Mouse (Mus musculus) MEL (cell line): ENCODE measurements around the gene Sptssa. TPM values are rescaled to one million over a fixed set of nuclear protein-coding genes. Genes with fewer than 3 reads are reported as not detected.
A peak's percentile ranks its signal among the peaks of the same experiment; 100 is the strongest.

Experiments
- DNase-seq: peaks from one replicate; pipeline ENCODE4 v3.0.0; 2011; ENCODE audit warnings: low read depth, low spot score
- H3K27ac ChIP-seq: 2 replicates; pipeline ENCODE4 v1.5.1; 2012; ENCODE audit warnings: low read depth, mild to moderate bottlenecking, control low read depth, low read length, moderate library complexity; ENCODE audit not compliant: control insufficient read depth
- H3K27me3 ChIP-seq, 2 experiments: fragments of 150-350 bp in 1 of 2; sonication (generic) in 1 of 2; 2 replicates each; pipeline ENCODE4 v1.6.1; 2012; ENCODE audit warnings: low read length in 2 of 2, mild to moderate bottlenecking in 2 of 2, improper control_type of control experiment in 1 of 2, moderate library complexity in 1 of 2; ENCODE audit not compliant: insufficient read depth in 2 of 2, control insufficient read depth in 1 of 2
- H3K36me3 ChIP-seq, 2 experiments: 2 replicates each; pipeline ENCODE4 v1.6.1; 2012 to 2014; ENCODE audit warnings: low read length in 2 of 2, improper control_type of control experiment in 1 of 2, inconsistent platforms in 1 of 2, mild to moderate bottlenecking in 1 of 2; ENCODE audit not compliant: insufficient read depth in 2 of 2, control insufficient read depth in 1 of 2
- H3K4me1 ChIP-seq, 2 experiments: fragments of 150-350 bp in 1 of 2; sonication (generic) in 1 of 2; 2 replicates each; pipeline ENCODE4 v1.6.1; 2012; ENCODE audit warnings: low read length in 2 of 2, improper control_type of control experiment in 1 of 2, mild to moderate bottlenecking in 1 of 2; ENCODE audit not compliant: insufficient read depth in 2 of 2, control insufficient read depth in 1 of 2
- H3K4me3 ChIP-seq, 2 experiments: fragments of 150-350 bp in 1 of 2; sonication (generic) in 1 of 2; 2 replicates each; pipeline ENCODE4 v1.5.1; 2012; ENCODE audit warnings: low read depth in 2 of 2, low read length in 2 of 2, mild to moderate bottlenecking in 2 of 2, moderate library complexity in 2 of 2, control low read depth in 1 of 2, improper control_type of control experiment in 1 of 2; ENCODE audit not compliant: control insufficient read depth in 1 of 2, insufficient read depth in 1 of 2
- H3K79me2 ChIP-seq: 2 replicates; pipeline ENCODE4 v1.6.1; 2012; ENCODE audit warnings: mild to moderate bottlenecking, low read length, moderate library complexity; ENCODE audit not compliant: control insufficient read depth, poor library complexity, insufficient read depth
- H3K9ac ChIP-seq: 2 replicates; pipeline ENCODE4 v1.6.1; 2012; ENCODE audit warnings: low read depth, mild to moderate bottlenecking, control low read depth, low read length, moderate library complexity; ENCODE audit not compliant: control insufficient read depth, poor library complexity, severe bottlenecking
- H3K9me3 ChIP-seq: fragments of 150-350 bp; sonication (generic); replicated peaks from 2 replicates; pipeline ENCODE4 v1.6.1; 2012; ENCODE audit warnings: mild to moderate bottlenecking, low read length, improper control_type of control experiment, moderate library complexity; ENCODE audit not compliant: insufficient read depth
- ELF1 ChIP-seq: IDR thresholded peaks from 2 replicates; pipeline ENCODE4 v1.6.1; 2014; ENCODE audit warnings: low read depth, mild to moderate bottlenecking, inconsistent platforms, low read length, improper control_type of control experiment, moderate library complexity
- ETS1 ChIP-seq: IDR thresholded peaks from 2 replicates; pipeline ENCODE4 v1.6.1; 2012; ENCODE audit warnings: low read depth, mild to moderate bottlenecking, inconsistent platforms, low read length, improper control_type of control experiment, moderate library complexity
- GATA1 ChIP-seq: IDR thresholded peaks from 2 replicates; pipeline ENCODE4 v1.6.1; 2011; ENCODE audit warnings: low read depth, low read length, improper control_type of control experiment
- HCFC1 ChIP-seq: IDR thresholded peaks from 2 replicates; pipeline ENCODE4 v1.6.1; 2012; ENCODE audit warnings: low read depth, mild to moderate bottlenecking, inconsistent platforms, low read length, improper control_type of control experiment, moderate library complexity
- MAFK ChIP-seq: IDR thresholded peaks from 2 replicates; pipeline ENCODE4 v1.6.1; 2011; ENCODE audit warnings: low read depth, mild to moderate bottlenecking, low read length, improper control_type of control experiment, borderline replicate concordance
- MAX ChIP-seq: IDR thresholded peaks from 2 replicates; pipeline ENCODE4 v1.6.1; 2011; ENCODE audit warnings: low read length, improper control_type of control experiment
- MYB ChIP-seq: IDR thresholded peaks from 2 replicates; pipeline ENCODE4 v1.6.1; 2011; ENCODE audit warnings: mild to moderate bottlenecking, low read depth, low read length, improper control_type of control experiment
- NELFE ChIP-seq: IDR thresholded peaks from 2 replicates; pipeline ENCODE4 v1.6.1; 2011; ENCODE audit warnings: low read depth, low read length, improper control_type of control experiment
- POLR2A ChIP-seq, 2 experiments: IDR thresholded peaks; 2 replicates each; pipeline ENCODE4 v1.6.1; 2011 to 2012; ENCODE audit warnings: low read length in 2 of 2, mild to moderate bottlenecking in 2 of 2, control low read depth in 1 of 2, improper control_type of control experiment in 1 of 2, low read depth in 1 of 2, moderate library complexity in 1 of 2; ENCODE audit not compliant: control insufficient read depth in 1 of 2, insufficient read depth in 1 of 2, poor library complexity in 1 of 2
- POLR2AphosphoS2 ChIP-seq: IDR thresholded peaks from 2 replicates; pipeline ENCODE4 v1.6.1; 2011; ENCODE audit warnings: low read length, improper control_type of control experiment
- POLR2AphosphoS5 ChIP-seq: IDR thresholded peaks from 2 replicates; pipeline ENCODE4 v1.6.1; 2012; ENCODE audit warnings: low read depth, borderline replicate concordance, mild to moderate bottlenecking, inconsistent platforms, low read length, moderate library complexity, mixed read lengths
- SIN3A ChIP-seq: IDR thresholded peaks from 2 replicates; pipeline ENCODE4 v1.6.1; 2012; ENCODE audit warnings: low read length, improper control_type of control experiment, inconsistent platforms
- SMC3 ChIP-seq: IDR thresholded peaks from 2 replicates; pipeline ENCODE4 v1.6.1; 2011; ENCODE audit warnings: low read depth, low read length, improper control_type of control experiment
- TAL1 ChIP-seq: IDR thresholded peaks from 2 replicates; pipeline ENCODE4 v1.6.1; 2012; ENCODE audit warnings: mild to moderate bottlenecking, inconsistent platforms, low read length, moderate library complexity, mixed read lengths
- TBP ChIP-seq: IDR thresholded peaks from 2 replicates; pipeline ENCODE4 v1.8.0; 2011; ENCODE audit warnings: low read depth, low read length, improper control_type of control experiment
- UBTF ChIP-seq: IDR thresholded peaks from 2 replicates; pipeline ENCODE4 v1.6.1; 2012; ENCODE audit warnings: low read depth, mild to moderate bottlenecking, inconsistent platforms, low read length, improper control_type of control experiment, moderate library complexity, borderline replicate concordance; ENCODE audit not compliant: insufficient read depth
- USF2 ChIP-seq, 2 experiments: IDR thresholded peaks; 2 replicates each; pipeline ENCODE4 v1.6.1; 2011 to 2012; ENCODE audit warnings: improper control_type of control experiment in 2 of 2, low read length in 2 of 2, borderline replicate concordance in 1 of 2, inconsistent platforms in 1 of 2, low read depth in 1 of 2, mild to moderate bottlenecking in 1 of 2; ENCODE audit not compliant: insufficient read depth in 1 of 2
- ZMIZ1 ChIP-seq: IDR thresholded peaks from 2 replicates; pipeline ENCODE4 v1.6.1; 2012; ENCODE audit warnings: low read depth, mild to moderate bottlenecking, inconsistent platforms, low read length, improper control_type of control experiment, moderate library complexity
- ZNF384 ChIP-seq: IDR thresholded peaks from 2 replicates; pipeline ENCODE4 v1.6.1; 2012; ENCODE audit warnings: low read depth, mild to moderate bottlenecking, inconsistent platforms, low read length, improper control_type of control experiment
- polyA plus RNA-seq, 2 experiments: library from polyadenylated mRNA; stranded (reverse) in 1 of 2; unstranded in 1 of 2; fragments of >175 nt in 1 of 2; fragments of >200 nt in 1 of 2; gene quantifications; 2 replicates each; pipeline versions ENCODE4 v1.2.1 to v1.2.4; 2012; ENCODE audit warnings: low replicate concordance in 2 of 2, low read depth in 1 of 2; ENCODE audit not compliant: insufficient read length in 2 of 2, insufficient read depth in 1 of 2, missing spikeins in 1 of 2
- total RNA-seq: library from RNA; depleted of rRNA; stranded (reverse); fragments of 300-350 nt; gene quantifications from 2 replicates; pipeline ENCODE4 v1.2.3, GENCODE M21; 2012

The Sptssa gene
- total and polyA plus RNA-seq, 3 experiments = 58.1 to 166 TPM; not detected in 1

- peaks cover 9% of the 10 kb centered on the region for H3K79me2 ChIP-seq
- H3K27ac ChIP-seq = 0 out of 2 replicates have a peak overlapping the region, but pooled peaks have one; percentile 3
- TF ChIP-seq HCFC1 = peak; percentile 71
- TF ChIP-seq ETS1 = peak; percentile 91
- no peak for TF ChIP-seq SMC3
- no peak for TF ChIP-seq UBTF
- TF ChIP-seq TAL1 = no peak
- TF ChIP-seq MAFK = peak; percentile 26; the same call in 1 of the 2 replicates
- no peak for TF ChIP-seq GATA1
- TF ChIP-seq NELFE = peak; percentile 65; the same call in 1 of the 2 replicates
- TF ChIP-seq POLR2AphosphoS2 = peak; percentile 100
- TF ChIP-seq MAX = no peak
- peak; percentile 99 for TF ChIP-seq ZMIZ1
- no peak for TF ChIP-seq USF2 (IDR thresholded peaks at IDR 0.05; ENCODE audit: borderline replicate concordance in 1 of 2, insufficient read depth in 1 of 2, low read depth in 1 of 2, low read length in 2 of 2)
- peak; percentile 68 for TF ChIP-seq ZNF384
- TF ChIP-seq MYB = peak; percentile 71
- TF ChIP-seq POLR2A (IDR thresholded peaks at IDR 0.05; ENCODE audit: control insufficient read depth in 1 of 2, insufficient read depth in 1 of 2, low read depth in 1 of 2, low read length in 2 of 2, poor library complexity in 1 of 2) = peak; percentile 93 to 99
- peak; percentile 97 for TF ChIP-seq TBP
- peak; percentile 96 for TF ChIP-seq POLR2AphosphoS5
- TF ChIP-seq SIN3A = peak; percentile 60
- TF ChIP-seq ELF1 = no peak
- no peak overlapping the region for H3K4me3 ChIP-seq
- H3K9me3 ChIP-seq = no peaks in the 10 kb centered on the region
- peak; percentile 95 for DNase-seq
- H3K9ac ChIP-seq = no peak overlapping the region
- H3K4me1 ChIP-seq = peaks cover 3 to 13% of the 10 kb centered on the region in 2 experiments; a peak in 3 of 4 replicates
- H3K27me3 ChIP-seq = no peaks in the 10 kb centered on the region
- peaks cover 0 to 11% of the 10 kb centered on the region in 2 experiments; a peak in 2 of 4 replicates for H3K36me3 ChIP-seq
These were observed 40.7 kb upstream of the Sptssa start for GRCm38 (mm10) chr12:54697003-54697597.
